Mouse (Mus musculus) liver, embryonic 14.5 days (tissue): Measurements from ENCODE around the gene Uri1. TPM values are rescaled to one million over a fixed set of nuclear protein-coding genes. Genes with fewer than 3 reads are reported as not detected.

Experiments used
- ATAC-seq: fragments of 200-750 bp; cut with Nextera tagmentation; 2 replicates; pipeline ENCODE4 v1.8.0; 2017; ENCODE audit warnings: moderate number of reproducible peaks, mild to moderate bottlenecking, moderate library complexity; ENCODE audit not compliant: insufficient read depth
- DNase-seq, 3 experiments: peaks; one replicate each; pipeline ENCODE4 v3.0.0-alpha.2; 2012 to 2013; ENCODE audit warnings: low read depth in 3 of 3, low spot score in 3 of 3
- H3K27ac ChIP-seq: fragments of 300-500 bp; sonication (generic); 2 replicates; pipeline ENCODE4 v1.5.1; 2014; ENCODE audit warnings: moderate library complexity, mild to moderate bottlenecking, control low read depth, inconsistent platforms
- H3K27me3 ChIP-seq: fragments of 300-500 bp; sonication (generic); 2 replicates; pipeline ENCODE4 v1.6.1; 2014; ENCODE audit warnings: mild to moderate bottlenecking, low read length, moderate library complexity; ENCODE audit not compliant: control insufficient read depth, insufficient read depth
- H3K36me3 ChIP-seq: fragments of 300-500 bp; sonication (generic); replicated peaks from 2 replicates; pipeline ENCODE4 v1.6.1; 2014; ENCODE audit warnings: low read depth; ENCODE audit not compliant: control insufficient read depth, insufficient read depth
- H3K4me1 ChIP-seq, 2 experiments: fragments of 200-500 bp in 1 of 2; fragments of 300-500 bp in 1 of 2; sonication (generic) in 1 of 2; replicated peaks; 2 replicates each; pipeline ENCODE4 v1.6.1; 2012 to 2014; ENCODE audit warnings: antibody characterized with exemption in 1 of 2, inconsistent platforms in 1 of 2, low read length in 1 of 2; ENCODE audit not compliant: control insufficient read depth in 2 of 2, insufficient read depth in 2 of 2
- H3K4me2 ChIP-seq: fragments of 300-500 bp; sonication (generic); 2 replicates; pipeline ENCODE4 v1.6.1; 2014; ENCODE audit warnings: low read depth, mild to moderate bottlenecking, control low read depth, moderate library complexity
- H3K4me3 ChIP-seq, 2 experiments: fragments of 200-500 bp in 1 of 2; fragments of 300-500 bp in 1 of 2; sonication (generic) in 1 of 2; 2 replicates each; pipeline ENCODE4 v1.5.1; 2012 to 2014; ENCODE audit warnings: low read depth in 2 of 2, low read length in 2 of 2, mild to moderate bottlenecking in 2 of 2, control low read depth in 1 of 2, inconsistent platforms in 1 of 2, moderate library complexity in 1 of 2; ENCODE audit not compliant: insufficient read depth in 1 of 2
- H3K9ac ChIP-seq: fragments of 300-500 bp; sonication (generic); replicated peaks from 2 replicates; pipeline ENCODE4 v1.6.1; 2014; ENCODE audit warnings: mild to moderate bottlenecking, control low read depth, moderate library complexity
- H3K9me3 ChIP-seq: fragments of 300-500 bp; sonication (generic); 2 replicates; pipeline ENCODE4 v1.6.1; 2016; ENCODE audit warnings: low read length, mixed read lengths; ENCODE audit not compliant: control insufficient read depth
- CTCF ChIP-seq: IDR thresholded peaks from 2 replicates; pipeline ENCODE4 v1.5.1; 2016; ENCODE audit warnings: antibody characterized with exemption, low read depth, control low read depth
- EP300 ChIP-seq: IDR thresholded peaks from 2 replicates; pipeline ENCODE4 v1.6.1; 2016; ENCODE audit warnings: antibody characterized with exemption, low read depth
- WGBS: fragments of 180-500 bp; shearing (Covaris S2); extraction: QIAGEN DNeasy Blood & Tissue Kit; methylation state at CpG from one replicate; pipeline ENCODE4 v1.1.7; 2014; ENCODE audit not compliant: insufficient replicate concordance; 5-methylcytosine and 5-hydroxymethylcytosine counted together
- polyA plus RNA-seq, 2 experiments: library from polyadenylated mRNA; depleted of rRNA in 1 of 2; stranded (reverse) in 1 of 2; unstranded in 1 of 2; fragments of >200 nt; fragmentation: Nextera tagmentation in 1 of 2; extraction: Ambion mirVana in 1 of 2; gene quantifications; 2 replicates each; pipeline versions ENCODE4 v1.2.1 to v1.2.3; 2012 to 2014

Gene Uri1
- polyA plus RNA-seq, 2 experiments: 7.2 to 11.9 TPM

- H3K4me2 ChIP-seq: no peak overlapping the region
- H3K27ac ChIP-seq: no peak overlapping the region
- DNase-seq (no peak), ATAC-seq (no peak)
- H3K4me3 ChIP-seq: no peak overlapping the region
- no peaks in the 10 kb centered on the region for H3K9me3 ChIP-seq
- WGBS: 57% methylated on average over 5 of the region's 5 CpGs
- no peaks in the 10 kb centered on the region for H3K36me3 ChIP-seq
- no peak for TF ChIP-seq CTCF
- no peaks in the 10 kb centered on the region for H3K4me1 ChIP-seq
- no peak overlapping the region for H3K9ac ChIP-seq
- H3K27me3 ChIP-seq: no peaks in the 10 kb centered on the region
Measured at GRCm38 (mm10) chr7:38015356-38015755, 8.0 kb downstream of the Uri1 start.

DNA sequence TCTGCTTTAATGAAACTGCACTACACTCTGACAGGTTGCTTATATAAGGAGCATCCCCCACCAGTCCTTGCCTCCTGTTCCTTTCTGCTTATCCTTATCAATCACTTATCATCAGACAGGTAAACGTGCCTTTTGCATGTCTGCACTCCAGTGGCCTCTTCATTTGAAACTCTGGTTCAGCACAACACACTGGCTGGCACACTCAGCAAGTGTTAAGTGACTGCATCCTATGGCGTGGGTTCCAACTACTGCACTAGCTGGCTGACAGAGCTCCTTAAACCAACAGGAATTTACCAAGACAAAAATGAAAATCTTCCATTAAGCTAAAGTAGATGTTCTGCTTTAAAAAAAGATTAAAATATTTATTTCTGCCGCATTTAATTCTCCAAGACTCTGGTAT lies 9.4 kb downstream of the Uri1 start:
- H3K9me3 ChIP-seq: no peaks in the 10 kb centered on the region
- H3K27me3 ChIP-seq: no peaks in the 10 kb centered on the region
- no peak for TF ChIP-seq CTCF
- TF ChIP-seq EP300: no peak
- no peaks in the 10 kb centered on the region for H3K4me1 ChIP-seq
- H3K4me2 ChIP-seq: no peak overlapping the region
- DNase-seq (no peak), ATAC-seq (no peak)
- no peak overlapping the region for H3K9ac ChIP-seq
- no peak overlapping the region for H3K4me3 ChIP-seq
- no peak overlapping the region for H3K27ac ChIP-seq
- WGBS: 62% methylated on average over 3 of the region's 3 CpGs
- no peaks in the 10 kb centered on the region for H3K36me3 ChIP-seq

DNA sequence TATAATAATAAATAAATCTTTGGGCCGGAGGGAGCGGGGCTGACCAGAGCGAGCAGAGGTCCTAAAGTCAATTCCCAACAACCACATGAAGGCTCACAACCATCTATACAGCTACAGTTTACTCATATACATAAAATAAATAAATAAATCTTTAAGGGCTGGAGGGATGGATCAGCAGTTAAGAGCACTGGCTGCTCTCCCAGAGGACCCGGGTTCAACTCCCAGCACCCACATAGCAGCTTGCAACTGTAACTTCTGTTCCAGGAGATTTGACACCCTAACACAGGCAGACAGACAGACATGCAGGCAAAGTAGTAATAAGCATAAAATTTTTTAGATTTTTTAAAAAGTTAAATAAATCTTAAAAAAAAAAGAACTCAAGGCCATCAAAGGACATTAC lies 10.5 kb downstream of the Uri1 start:
- no peak overlapping the region for H3K9ac ChIP-seq
- H3K9me3 ChIP-seq: no peaks in the 10 kb centered on the region
- DNase-seq: no peak
- ATAC-seq: no peak
- no peak overlapping the region for H3K4me2 ChIP-seq
- H3K4me3 ChIP-seq: no peak overlapping the region
- TF ChIP-seq EP300 (no peak), CTCF (no peak)
- H3K27ac ChIP-seq: no peak overlapping the region
- H3K36me3 ChIP-seq: no peaks in the 10 kb centered on the region
- 88% methylated on average over 4 of the region's 4 CpGs for WGBS
- no peaks in the 10 kb centered on the region for H3K4me1 ChIP-seq
- H3K27me3 ChIP-seq: no peaks in the 10 kb centered on the region

DNA sequence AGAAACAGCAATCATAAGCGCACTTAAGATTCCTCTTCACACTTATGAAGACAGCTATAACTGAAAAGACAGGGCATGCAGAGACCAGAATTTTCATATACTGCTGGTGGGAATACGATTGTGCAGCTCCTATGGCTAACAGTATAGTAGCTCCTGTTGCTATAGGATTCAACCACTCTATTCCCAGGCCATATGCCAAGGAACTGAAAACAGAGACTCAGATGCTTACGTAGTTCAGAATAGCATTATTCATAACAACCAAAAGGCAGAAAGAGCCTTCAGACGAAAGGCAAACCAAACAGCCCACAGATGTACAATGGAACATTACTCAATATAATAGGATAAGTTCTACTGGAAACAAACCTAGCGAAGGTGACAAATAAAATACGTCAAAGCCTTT lies 15.0 kb downstream of the Uri1 start:
- H3K9me3 ChIP-seq: no peaks in the 10 kb centered on the region
- H3K4me2 ChIP-seq: no peak overlapping the region
- no peak for DNase-seq
- no peaks in the 10 kb centered on the region for H3K27me3 ChIP-seq
- H3K4me3 ChIP-seq: no peak overlapping the region
- 73% methylated on average over 6 of the region's 6 CpGs for WGBS
- TF ChIP-seq CTCF: no peak
- TF ChIP-seq EP300: no peak
- no peaks in the 10 kb centered on the region for H3K4me1 ChIP-seq
- H3K36me3 ChIP-seq: no peaks in the 10 kb centered on the region
- H3K27ac ChIP-seq: no peak overlapping the region
- no peak for ATAC-seq
- H3K9ac ChIP-seq: no peak overlapping the region

- H3K4me2 ChIP-seq: no peak overlapping the region
- H3K27ac ChIP-seq: no peak overlapping the region
- H3K9ac ChIP-seq: no peak overlapping the region
- TF ChIP-seq EP300 (no peak), CTCF (no peak)
- ATAC-seq (no peak), DNase-seq (no peak)
- H3K27me3 ChIP-seq: no peaks in the 10 kb centered on the region
- no peaks in the 10 kb centered on the region for H3K9me3 ChIP-seq
- 60% methylated on average over 2 of the region's 2 CpGs for WGBS
- no peak overlapping the region for H3K4me3 ChIP-seq
- H3K4me1 ChIP-seq: no peaks in the 10 kb centered on the region
- no peaks in the 10 kb centered on the region for H3K36me3 ChIP-seq
Measured at GRCm38 (mm10) chr7:38002451-38002850, 20.9 kb downstream of the Uri1 start.
